Mouse (Mus musculus) layer of hippocampus, adult 8-10 months (tissue): ENCODE results near the gene Krt34. TPM values are rescaled to one million over a fixed set of nuclear protein-coding genes. Genes with fewer than 3 reads are reported as not detected.
A peak's percentile ranks its signal among the peaks of the same experiment; 100 is the strongest.

ENCODE experiments used
- DNase-seq, 2 experiments: peaks; one replicate each; pipeline ENCODE4 v3.0.0; 2022; ENCODE audit warnings: low spot score in 2 of 2
- total RNA-seq, 4 experiments: library from RNA; stranded (reverse); gene quantifications; 2 replicates each; pipeline ENCODE4 v1.2.4; 2022

Krt34 gene
- total RNA-seq, 4 experiments from 2014 or later, result not detected

DNA sequence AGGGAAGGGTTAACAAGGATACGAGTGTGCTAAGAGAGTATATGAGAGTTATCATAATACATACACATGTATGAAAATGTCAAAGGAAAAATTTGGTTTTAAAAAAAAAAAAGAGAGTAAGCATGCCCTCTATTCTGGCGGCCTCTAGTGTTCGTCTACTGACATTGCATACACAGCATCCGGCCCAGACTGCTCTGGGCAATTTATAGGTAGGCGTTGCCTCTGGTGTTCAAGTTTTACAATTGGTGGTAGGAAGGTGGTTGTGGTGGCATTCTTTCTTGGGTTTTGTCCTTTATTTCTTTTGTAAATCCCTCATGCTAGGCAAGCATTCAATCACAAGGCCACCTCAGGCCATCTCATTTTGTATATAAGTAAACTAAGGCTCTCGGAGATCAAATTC is 36.5 kb downstream of the Krt34 start:
- DNase-seq, result peak; percentile 37 to 54

DNA sequence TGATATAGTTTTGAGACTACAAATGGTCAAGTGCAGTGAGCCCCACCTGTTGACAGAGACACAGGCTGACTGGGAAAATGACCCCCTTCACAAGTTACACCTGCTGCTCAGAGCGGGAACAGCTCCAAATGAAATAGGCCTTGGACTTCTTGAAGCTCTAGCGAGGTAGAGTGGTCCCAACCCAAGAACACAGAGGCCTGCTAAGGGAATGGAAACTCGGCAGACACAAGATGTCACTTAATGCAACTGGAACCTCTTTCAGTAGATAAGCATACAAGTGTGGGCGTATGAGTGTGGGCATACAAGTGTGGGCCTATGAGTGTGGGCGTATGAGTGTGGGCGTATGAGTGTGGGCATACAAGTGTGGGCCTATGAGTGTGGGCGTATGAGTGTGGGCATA is 42.3 kb downstream of the Krt34 start:
- no peak for DNase-seq

DNA sequence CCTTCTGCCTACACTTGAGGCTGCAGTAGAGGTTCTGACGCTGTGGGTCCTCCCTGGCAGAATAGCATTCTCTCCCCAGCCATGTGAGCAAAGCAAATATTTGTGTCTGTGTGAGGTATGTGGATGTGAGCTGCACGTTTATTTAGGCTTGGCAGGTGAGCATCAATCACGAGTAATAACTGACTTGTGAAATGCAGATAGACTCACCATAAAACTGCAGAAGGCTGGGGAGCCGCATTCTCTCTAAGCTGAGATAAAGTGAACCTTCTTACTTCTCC is 47.0 kb downstream of the Krt34 start:
- no peak for DNase-seq

DNA sequence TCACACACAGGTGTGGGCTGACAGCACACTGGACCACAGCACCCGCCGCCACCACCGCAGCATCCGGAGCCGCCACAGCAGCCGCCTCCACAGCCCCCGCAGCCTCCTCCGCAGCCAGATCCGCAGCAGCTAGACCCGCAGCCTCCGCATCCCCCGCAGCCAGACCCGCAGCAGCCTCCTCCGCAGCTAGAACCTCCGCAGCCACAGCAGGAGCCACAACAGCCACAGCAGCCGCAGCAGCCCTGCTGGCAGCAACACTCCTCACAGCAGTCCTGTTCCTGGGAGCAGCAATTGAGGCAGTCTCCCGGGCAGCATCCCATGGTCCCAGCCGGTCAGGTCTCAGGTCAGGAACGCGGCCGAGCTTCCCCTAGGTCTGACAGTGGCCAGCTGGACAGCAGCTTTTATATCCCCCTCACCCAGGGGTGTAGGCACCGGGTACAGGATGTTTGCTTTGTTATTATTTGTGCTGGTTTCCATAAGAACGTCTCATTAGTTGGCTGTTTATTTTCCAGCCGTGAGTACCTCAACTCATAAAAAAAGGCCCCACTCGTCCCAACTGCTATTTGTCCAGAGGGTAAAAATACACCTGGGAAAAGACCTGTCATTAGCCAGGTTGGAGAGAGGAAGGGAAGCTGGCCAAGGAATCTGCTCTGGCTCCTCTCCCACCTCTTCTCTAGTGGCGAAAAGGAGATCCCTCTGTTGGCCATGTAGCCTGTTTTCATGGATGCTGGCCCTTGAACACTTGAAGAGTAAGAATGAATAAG is 47.6 kb downstream of the Krt34 start, which contains the start of gene Krtap17-1:
Krtap17-1 (minus strand) TSS at position 375 of the 764 bp plus-strand sequence.
- no peak for DNase-seq

DNA sequence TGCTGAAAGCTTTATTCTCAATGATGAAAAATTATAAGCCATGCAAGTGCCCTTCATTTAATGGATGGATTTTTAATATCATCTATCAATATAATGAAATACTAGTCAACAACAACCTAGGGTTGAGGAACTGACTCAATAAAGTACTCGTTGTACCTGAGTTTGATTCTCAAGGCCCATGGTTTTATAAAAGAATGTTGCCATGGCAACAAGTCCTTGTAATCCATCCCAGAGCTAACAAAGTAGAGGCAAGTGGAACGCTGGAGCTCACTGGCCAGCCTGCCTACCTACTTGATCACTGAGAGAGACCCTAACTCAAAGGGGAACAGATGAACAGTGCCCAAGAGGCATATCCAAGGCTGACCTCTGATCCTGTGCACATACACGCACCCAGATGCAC is 50.8 kb downstream of the Krt34 start:
- DNase-seq, result no peak

DNA sequence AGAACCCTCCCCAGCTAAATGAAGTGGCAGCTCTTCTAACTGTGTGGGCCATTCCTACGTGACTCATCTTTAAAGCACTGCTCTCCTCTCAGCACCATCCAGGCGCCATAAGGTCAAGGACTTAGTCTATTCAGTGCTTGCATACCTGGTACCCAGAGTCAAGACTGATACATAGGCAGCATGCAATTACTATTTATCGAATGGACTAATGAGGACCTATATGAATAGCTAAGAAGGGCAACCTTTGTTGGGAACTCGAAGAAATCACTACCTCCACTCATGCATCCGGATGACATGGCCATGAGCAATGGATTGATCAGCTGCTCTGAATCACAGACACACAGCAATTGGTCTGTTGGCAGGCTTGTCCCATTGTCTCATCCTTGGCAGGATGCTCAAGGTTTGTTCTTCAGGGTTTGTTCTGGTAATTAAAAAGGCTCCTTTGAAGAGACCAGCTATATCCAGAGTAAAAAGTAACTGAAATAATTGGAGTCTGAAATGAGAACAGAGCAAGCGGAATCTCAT is 51.4 kb downstream of the Krt34 start:
- no peak for DNase-seq

DNA sequence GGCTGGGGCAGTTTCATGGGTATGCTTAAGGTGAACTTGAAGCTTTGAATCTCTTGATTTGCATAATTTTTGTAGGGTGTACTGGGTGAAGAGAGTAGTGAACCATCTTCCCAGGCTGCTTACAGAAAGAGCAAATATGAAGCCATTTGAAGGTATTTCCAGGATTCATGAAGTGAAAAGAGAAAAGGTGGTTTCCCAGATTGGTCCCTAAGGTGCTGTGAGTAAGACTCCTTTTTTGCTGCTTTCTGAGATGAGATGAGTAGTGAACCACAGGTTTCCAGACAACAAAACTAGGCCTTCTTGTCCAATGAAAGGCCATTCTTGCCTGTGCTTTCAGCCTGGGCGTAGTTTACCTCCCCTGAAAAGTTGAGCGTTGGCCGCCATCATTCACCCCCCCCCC is 52.8 kb downstream of the Krt34 start:
- no peak for DNase-seq

Other genes with a start within 250 kb of the Krt34 start
- gene Gm11596, start 248.1 kb downstream of the Krt34 start, total RNA-seq, result not detected
- gene Gm11569, start 242.6 kb downstream of the Krt34 start, total RNA-seq, result not detected
- not detected for gene Gm11554, start 237.1 kb downstream of the Krt34 start, total RNA-seq
- not detected for gene Krtap4-13, start 231.7 kb downstream of the Krt34 start, total RNA-seq
- not detected for gene Gm11564, start 225.9 kb downstream of the Krt34 start, total RNA-seq
- not detected for gene 2300003K06Rik, start 203.5 kb downstream of the Krt34 start, total RNA-seq
- gene Krtap4-16, start 189.9 kb downstream of the Krt34 start, total RNA-seq, result not detected
- gene Gm11568, start 183.6 kb downstream of the Krt34 start, total RNA-seq, result not detected
- gene Gm11559, start 177.1 kb downstream of the Krt34 start, total RNA-seq, result not detected
- gene Krtap9-1, start 168.2 kb downstream of the Krt34 start, total RNA-seq, result not detected
- not detected for gene Gm11567, start 162.4 kb downstream of the Krt34 start, total RNA-seq
- not detected for gene Krtap31-1, start 133.6 kb downstream of the Krt34 start, total RNA-seq
- not detected for gene Gm11565, start 126.8 kb downstream of the Krt34 start, total RNA-seq
- gene Krtap31-2, start 105.3 kb downstream of the Krt34 start, total RNA-seq, result not detected
- not detected for gene Krtap9-5, start 93.1 kb downstream of the Krt34 start, total RNA-seq
- gene Krtap29-1, start 62.5 kb downstream of the Krt34 start, total RNA-seq, result not detected
- not detected for gene Krtap16-1, start 55.0 kb downstream of the Krt34 start, total RNA-seq
- not detected for gene Krtap17-1, start 47.6 kb downstream of the Krt34 start, total RNA-seq
- not detected for gene Krt33a, start 25.3 kb downstream of the Krt34 start, total RNA-seq
- gene Krt33b, start 11.7 kb downstream of the Krt34 start, total RNA-seq, result not detected
- not detected for gene Krt31, start 9.0 kb upstream of the Krt34 start, total RNA-seq
- gene Krt32, start 46.7 kb upstream of the Krt34 start, total RNA-seq, result not detected
- gene Krt35, start 54.7 kb upstream of the Krt34 start, total RNA-seq, result not detected
- gene Krt36, start 64.1 kb upstream of the Krt34 start, total RNA-seq, result not detected
- gene Krt13, start 80.0 kb upstream of the Krt34 start, total RNA-seq, result not detected
- 1 to 10 TPM in 1 of 4 experiments, under 1 TPM in 2, not detected in 1; 0.29 to 1.4 (median 0.60) TPM for gene Krt15, start 94.4 kb upstream of the Krt34 start, total RNA-seq
- gene Krt19, start 107.1 kb upstream of the Krt34 start, total RNA-seq, result under 1 TPM in 3 of 4 experiments, not detected in 1; 0.22 to 0.59 (median 0.43) TPM
- gene Krt9, start 151.7 kb upstream of the Krt34 start, total RNA-seq, result 1 to 10 TPM; 3.4 to 5.7 (median 3.8) TPM
- not detected for gene Krt14, start 166.0 kb upstream of the Krt34 start, total RNA-seq
- not detected for gene Krt16, start 207.3 kb upstream of the Krt34 start, total RNA-seq
- gene Krt17, start 219.5 kb upstream of the Krt34 start, total RNA-seq, result not detected
- not detected for gene Krt42, start 228.3 kb upstream of the Krt34 start, total RNA-seq